Mouse (Mus musculus) adrenal gland (tissue): ENCODE data around the gene Kcnk5.

Experiments used
- intact Hi-C: fragments of 180-260 bp; cut with DNase I; formaldehyde crosslinking; loops from one replicate; pipeline ENCODE4 v1.15.1; 2025

The Kcnk5 gene

GRCm38 (mm10) chr14:20169251-20169650 lies 12.4 kb downstream of the Kcnk5 start:
- intact Hi-C loops, result no loop called here

- intact Hi-C loops, result no loop called here
These were observed 13.1 kb downstream of the Kcnk5 start for GRCm38 (mm10) chr14:20168478-20168877.

GRCm38 (mm10) chr14:20168054-20168453 lies 13.6 kb downstream of the Kcnk5 start:
- intact Hi-C loops, result no loop called here

GRCm38 (mm10) chr14:20165413-20165812 lies 16.2 kb downstream of the Kcnk5 start:
- intact Hi-C loops, result no loop called here

GRCm38 (mm10) chr14:20164438-20164837 lies 17.2 kb downstream of the Kcnk5 start:
- intact Hi-C loops, result no loop called here

GRCm38 (mm10) chr14:20162686-20163085 lies 18.9 kb downstream of the Kcnk5 start:
- intact Hi-C loops, result no loop called here

- intact Hi-C loops, result no loop called here
These were observed 22.6 kb downstream of the Kcnk5 start for GRCm38 (mm10) chr14:20158727-20159681.

- intact Hi-C loops, result no loop called here
These were observed 24.0 kb downstream of the Kcnk5 start for GRCm38 (mm10) chr14:20157595-20157994.

- intact Hi-C loops, result no loop called here
These were observed 25.9 kb downstream of the Kcnk5 start for GRCm38 (mm10) chr14:20155718-20156117.

- intact Hi-C loops, result no loop called here
These were observed 26.7 kb downstream of the Kcnk5 start for GRCm38 (mm10) chr14:20154937-20155336.

GRCm38 (mm10) chr14:20154245-20154644 lies 27.4 kb downstream of the Kcnk5 start:
- intact Hi-C loops, result no loop called here

GRCm38 (mm10) chr14:20149127-20150080 lies 32.2 kb downstream of the Kcnk5 start:
- intact Hi-C loops, result no loop called here

GRCm38 (mm10) chr14:20148514-20148913 lies 33.1 kb downstream of the Kcnk5 start:
- intact Hi-C loops, result no loop called here

- intact Hi-C loops, result no loop called here
These were observed 33.8 kb downstream of the Kcnk5 start for GRCm38 (mm10) chr14:20147854-20148253.

GRCm38 (mm10) chr14:20144093-20144492 lies 37.5 kb downstream of the Kcnk5 start:
- intact Hi-C loops, result no loop called here

- intact Hi-C loops, result no loop called here
These were observed 42.9 kb downstream of the Kcnk5 start, which contains the start of gene Saysd1 for GRCm38 (mm10) chr14:20138484-20139355. Gene Saysd1 (minus strand): TSS chr14:20138534.

GRCm38 (mm10) chr14:20134965-20135671 lies 46.5 kb downstream of the Kcnk5 start:
- intact Hi-C loops, result no loop called here

- intact Hi-C loops, result no loop called here
These were observed 53.4 kb downstream of the Kcnk5 start for GRCm38 (mm10) chr14:20128162-20128561.

GRCm38 (mm10) chr14:20127406-20128087 lies 54.1 kb downstream of the Kcnk5 start:
- intact Hi-C loops, result no loop called here

- intact Hi-C loops, result no loop called here
These were observed 60.7 kb downstream of the Kcnk5 start for GRCm38 (mm10) chr14:20120868-20121267.
